Mouse (Mus musculus) T-helper 17 cell (primary cell): ENCODE data around the gene Ddah1.

Experiments
- in situ Hi-C, 2 experiments: fragments of 300-600 bp; cut with MboI, MseI; formaldehyde crosslinking; loops; 1 replicate in 1 of 2; 2 replicates in 1 of 2; pipeline ENCODE4 v1.15.1; 2025; ENCODE audit warnings: high pct_unique_total_duplicates in 2 of 2

The Ddah1 gene

GRCm38 (mm10) chr3:145938405-145939349 is 180.2 kb downstream of the Ddah1 start:
- in situ Hi-C loops, result no loop called here

DNA sequence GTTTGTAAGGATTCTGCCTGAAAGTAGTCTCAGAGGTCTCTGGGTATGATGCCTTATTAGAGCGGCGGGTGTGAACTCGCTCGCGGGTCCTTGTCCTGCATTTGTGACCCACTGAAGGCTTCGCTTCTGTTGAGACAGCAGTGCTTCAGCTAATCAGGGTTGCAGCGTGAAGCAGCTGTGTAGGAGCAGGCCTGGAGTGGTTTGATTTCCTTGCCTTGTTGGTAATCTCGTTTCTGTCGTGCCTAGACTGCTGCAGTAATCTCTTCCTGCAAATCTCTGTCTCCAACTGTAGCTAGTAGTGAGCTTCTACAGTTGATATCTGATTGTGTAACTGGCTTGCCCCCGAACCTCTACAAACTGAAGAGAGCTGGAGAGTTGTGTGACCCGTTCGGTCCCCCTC is 180.9 kb downstream of the Ddah1 start:
- in situ Hi-C loops, result no loop called here

- in situ Hi-C loops, result no loop called here
These were observed 181.5 kb downstream of the Ddah1 start for GRCm38 (mm10) chr3:145939971-145940370.

DNA sequence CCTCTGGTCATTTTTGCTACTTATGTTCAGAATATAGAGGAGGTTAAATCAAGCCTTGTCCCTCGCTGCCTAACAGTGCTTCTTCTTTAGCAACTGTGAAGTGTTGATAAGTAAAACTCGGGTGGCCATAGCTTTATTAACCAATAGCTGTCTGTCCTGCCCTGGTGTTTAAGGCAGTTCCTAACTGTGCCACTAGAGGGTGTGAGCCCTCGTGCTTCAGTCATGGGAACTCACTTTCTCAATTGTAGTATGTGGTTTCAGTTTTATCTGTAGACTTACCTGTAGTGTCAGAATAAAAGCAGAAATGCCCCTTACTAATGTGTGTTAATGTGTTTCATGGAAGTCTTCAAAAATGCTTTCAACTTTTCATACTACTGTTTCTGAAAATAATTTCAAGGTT is 183.5 kb downstream of the Ddah1 start:
- in situ Hi-C loops, result no loop called here
